Mouse (Mus musculus) layer of hippocampus, adult 9-10 months (tissue): ENCODE measurements around the gene Gm15093.
"Not testable (repeated sequence)": the region's sequence is repeated elsewhere in the genome, so short reads cannot be mapped to it uniquely, and the experiment has no call there.

Source experiments
- DNase-seq: peaks from one replicate; pipeline ENCODE4 v3.0.0; 2022; ENCODE audit warnings: low spot score

The Gm15093 gene

DNA sequence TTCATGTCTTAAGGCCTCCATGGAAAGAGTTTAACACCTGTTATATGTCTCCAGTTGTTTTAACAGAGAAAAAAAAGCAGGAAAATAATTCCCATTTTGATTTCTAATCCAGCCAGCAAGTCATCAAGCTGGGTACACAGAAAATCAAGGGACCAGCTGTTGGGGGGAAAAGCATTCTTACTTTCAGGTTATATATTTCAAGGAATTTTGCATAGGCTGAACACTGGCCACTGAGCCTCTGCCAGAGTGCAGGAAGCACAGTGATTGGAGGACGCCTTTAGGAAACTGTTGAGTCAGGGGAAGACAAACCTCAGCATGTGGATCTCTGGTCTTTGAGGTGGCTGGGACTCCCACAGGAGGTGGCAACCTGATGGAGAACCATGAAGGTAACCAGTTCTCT, at the start of gene Gm15093:
TSS of gene Gm15093 (plus strand) at position 301 of the 400 bp plus-strand sequence.
- DNase-seq = not testable (repeated sequence)
